Mouse (Mus musculus) CD4-positive helper T cell, adult 2 months (primary cell): Measurements from ENCODE around the gene Fam133b.
"Not testable (repeated sequence)": the region's sequence is repeated elsewhere in the genome, so short reads cannot be mapped to it uniquely, and the experiment has no call there.

ENCODE experiments used
- DNase-seq: peaks from one replicate; pipeline ENCODE4 v3.0.0-alpha.2; 2012; ENCODE audit warnings: low read depth, missing footprints, low spot score

The Fam133b gene

DNA sequence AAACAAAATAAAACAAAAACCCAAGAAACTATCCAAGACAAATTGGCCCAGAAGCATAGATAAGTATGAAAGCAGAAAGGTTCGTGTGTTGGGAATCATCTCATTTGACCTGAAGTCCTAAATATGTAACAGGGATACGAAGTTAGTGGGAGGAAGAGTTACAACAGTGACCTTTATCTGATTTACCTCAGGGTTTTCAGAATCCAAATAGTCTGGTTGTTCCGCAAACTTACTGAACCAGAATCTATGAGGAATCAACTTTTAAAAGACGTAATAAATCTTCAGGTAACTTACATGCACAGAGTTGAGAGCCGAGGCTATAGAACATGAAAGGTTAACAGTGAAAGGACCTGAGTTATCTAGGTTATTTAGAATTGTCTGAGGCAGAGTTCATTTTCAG lies 55.1 kb downstream of the Fam133b start:
- no peak for DNase-seq

DNA sequence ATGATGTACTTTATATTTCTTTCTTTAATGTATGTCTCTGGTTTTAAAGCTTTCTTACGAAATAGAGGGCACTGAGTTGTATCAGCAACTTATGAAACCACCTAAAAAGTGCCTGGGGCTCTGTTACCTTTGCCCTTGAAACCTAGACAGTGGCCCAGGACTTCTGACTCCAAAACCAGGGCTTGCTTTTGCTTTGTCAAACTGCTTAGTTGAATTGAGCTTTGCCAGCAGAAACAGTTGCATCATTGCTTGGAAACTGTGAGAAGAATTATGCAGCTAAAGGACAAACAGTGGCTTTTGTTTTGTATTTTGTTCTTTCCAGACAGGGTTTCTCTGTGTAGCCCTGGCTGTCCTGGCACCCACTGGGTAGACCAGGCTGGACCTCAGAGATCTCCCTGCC lies 56.7 kb downstream of the Fam133b start:
- DNase-seq: no peak

DNA sequence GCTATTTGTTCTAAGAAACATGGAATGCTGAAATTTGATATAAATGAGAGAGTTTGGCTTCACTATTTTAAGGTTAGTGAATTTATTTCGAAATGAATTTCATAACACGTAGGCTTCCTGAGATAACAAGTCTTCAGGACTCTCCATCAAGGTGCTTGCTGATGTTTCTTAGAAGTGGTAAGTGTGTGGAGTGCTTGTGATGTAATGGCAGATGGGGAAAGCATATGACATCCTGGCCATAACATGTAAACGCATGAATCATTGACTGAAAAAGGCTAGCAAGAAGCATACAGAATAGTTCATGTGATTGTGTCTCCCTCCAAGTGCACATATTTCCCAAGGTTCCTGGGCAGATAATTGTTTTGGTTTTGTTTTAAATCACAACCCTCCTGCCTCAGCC lies 57.2 kb downstream of the Fam133b start:
- DNase-seq: no peak

DNA sequence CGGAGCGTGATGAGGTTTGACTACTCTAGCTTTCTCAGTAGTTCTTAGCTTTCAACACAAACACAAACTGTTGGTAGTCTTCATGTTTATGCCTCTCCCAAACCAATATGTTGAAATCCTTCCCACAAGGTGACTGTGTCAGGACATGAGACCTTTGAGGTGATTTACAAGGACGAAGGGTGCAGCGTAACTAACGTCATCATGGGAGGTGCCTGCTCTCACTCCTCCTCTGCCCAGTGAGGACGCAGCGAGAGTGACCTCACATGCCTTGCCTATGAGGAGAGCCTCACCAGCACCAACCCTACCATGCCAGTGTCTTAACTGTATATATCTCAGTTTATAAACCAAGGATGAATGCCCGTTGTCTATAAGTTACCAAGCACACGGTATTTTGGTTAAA lies 63.5 kb downstream of the Fam133b start:
- no peak for DNase-seq

DNA sequence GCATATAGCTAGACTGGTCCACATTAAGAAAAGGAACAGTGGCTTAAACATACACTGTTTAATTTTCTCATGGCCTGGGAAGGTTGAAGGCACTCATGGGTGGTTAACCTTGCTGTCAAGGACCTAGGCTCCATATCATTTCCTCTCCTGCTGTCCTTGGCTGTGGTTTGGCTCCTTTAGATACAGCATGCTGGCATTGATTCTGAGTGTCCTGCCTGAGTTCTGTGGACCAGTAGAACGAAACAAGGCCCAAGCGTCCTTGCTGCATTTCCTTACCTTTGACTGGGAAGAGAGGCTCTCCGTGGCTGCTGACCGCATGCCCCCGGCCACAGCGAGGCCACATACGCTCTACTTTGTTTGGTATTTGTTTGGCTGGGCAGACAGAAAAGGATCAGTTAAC lies 65.6 kb downstream of the Fam133b start:
- no peak for DNase-seq

DNA sequence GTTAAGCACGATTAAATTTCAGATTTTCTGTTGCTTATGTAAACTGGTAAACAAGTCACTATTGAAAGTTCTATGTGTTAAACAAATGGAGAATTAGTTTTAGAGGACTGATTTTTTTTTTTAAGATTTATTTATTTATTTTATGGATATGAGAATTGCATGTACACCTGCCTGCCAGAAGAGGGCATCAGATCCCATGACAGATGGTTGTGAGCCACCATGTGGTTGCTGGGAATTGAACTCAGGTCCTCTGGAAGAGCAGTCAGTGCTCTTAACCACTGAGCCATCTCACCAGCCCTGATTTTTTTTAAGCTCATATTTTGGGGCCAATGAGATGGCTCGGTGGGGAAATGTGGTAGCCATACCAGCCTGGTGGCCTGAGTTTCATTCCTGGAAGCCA lies 68.2 kb downstream of the Fam133b start:
- DNase-seq: not testable (repeated sequence)
